Mouse (Mus musculus) CH12F3 (cell line): ENCODE results near the gene Pcsk5.

Experiments used
- in situ Hi-C: fragments of 300-500 bp; cut with MboI; formaldehyde crosslinking; loops from 2 replicates; pipeline ENCODE4 v1.14.3; 2020; ENCODE audit warnings: low sequenced_read_pairs

Pcsk5 gene

DNA sequence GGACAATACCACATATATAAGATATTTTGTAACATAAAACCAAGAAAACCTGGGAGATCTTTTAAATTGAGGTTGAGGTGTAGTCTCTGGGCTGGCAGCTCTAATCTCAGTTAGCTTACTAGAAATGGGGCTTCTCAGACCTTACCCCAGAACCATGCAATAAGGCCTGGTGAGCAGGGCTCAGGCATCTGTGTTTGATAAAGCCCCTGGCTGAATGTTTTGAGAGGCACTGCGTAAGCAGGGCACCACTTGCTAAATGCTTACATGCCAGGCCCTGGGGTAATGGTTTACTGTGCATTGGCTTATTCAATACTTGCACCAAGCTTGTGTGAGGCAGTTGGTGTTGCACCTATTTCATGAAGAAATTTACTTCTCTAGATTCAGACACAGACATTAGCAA, 247.1 kb downstream of the Pcsk5 start:
- in situ Hi-C loops = no loop called here

DNA sequence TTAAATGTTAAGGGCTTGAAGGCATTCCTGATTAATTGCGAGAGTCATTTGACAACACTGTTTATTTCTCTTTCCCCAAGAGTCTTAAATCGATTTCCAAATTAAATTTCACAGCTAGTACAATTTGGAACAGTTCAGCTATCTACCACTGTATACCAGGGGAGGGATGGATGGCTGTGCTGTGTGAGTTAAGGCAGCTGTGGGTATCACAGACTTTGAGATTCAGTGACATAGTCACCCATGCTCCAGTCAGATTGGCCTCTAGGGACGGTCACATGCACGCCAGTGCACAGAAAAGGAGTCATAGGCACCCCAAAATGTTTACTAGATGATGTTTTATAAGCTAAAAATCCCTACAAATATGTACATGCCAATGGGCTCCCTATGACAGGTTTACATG, 260.0 kb downstream of the Pcsk5 start:
- in situ Hi-C loops = no loop called here

DNA sequence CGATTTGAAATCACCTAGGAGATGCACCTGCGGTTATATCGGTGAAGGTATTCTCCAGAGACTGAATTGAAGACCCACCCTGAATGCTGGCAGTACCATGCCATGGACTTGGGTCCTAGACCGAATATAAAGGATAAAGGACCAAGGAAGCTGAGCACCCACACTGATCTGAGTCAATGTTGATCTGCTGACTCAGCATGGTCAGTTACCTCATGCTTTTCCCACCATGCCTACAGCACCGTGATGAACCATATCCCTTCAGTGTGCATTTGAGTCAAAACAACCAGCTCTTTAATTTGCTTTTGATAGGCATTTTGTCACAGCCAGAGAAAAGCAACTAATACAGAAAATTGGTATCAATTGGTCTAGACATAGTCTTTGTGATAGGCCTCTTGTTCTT, 262.9 kb downstream of the Pcsk5 start:
- in situ Hi-C loops = no loop called here

DNA sequence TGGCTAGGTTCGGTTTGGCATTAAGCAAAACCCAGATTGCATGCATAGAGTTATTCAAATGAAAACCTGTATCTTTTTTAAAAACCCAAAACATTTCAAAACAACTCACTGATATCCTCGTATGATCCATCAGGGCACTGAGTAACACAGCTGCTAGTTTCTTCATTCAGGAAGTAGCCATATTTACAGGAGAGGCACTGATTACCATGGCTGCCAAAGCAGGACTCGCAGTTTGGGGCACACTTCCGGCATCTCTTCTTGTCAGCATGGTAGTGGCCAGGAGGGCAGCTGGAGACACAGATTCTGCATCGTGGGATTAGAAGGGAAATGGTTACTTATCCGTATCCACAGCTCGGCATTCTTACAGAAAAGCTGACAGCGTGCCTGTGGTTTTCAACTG, 265.1 kb downstream of the Pcsk5 start:
- in situ Hi-C loops = no loop called here

DNA sequence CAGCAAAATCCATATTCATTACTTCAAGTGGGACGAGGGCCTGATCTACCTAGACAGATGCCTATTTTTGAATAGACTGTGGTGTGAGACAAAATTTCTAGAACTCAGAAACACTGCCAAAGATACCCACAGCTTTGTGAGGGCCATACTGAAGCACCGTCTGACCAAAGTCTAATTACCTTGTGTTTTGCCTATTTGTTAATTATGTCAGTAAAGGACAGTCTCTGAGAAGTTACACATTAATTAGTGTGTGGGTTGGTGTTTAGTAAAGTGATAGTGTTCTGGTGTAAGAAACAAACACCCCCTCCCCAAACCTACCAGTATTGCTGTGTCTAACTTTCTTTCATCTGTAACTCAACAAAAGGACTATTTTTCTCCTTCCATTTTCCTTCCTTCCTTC, 266.5 kb downstream of the Pcsk5 start:
- in situ Hi-C loops = no loop called here

DNA sequence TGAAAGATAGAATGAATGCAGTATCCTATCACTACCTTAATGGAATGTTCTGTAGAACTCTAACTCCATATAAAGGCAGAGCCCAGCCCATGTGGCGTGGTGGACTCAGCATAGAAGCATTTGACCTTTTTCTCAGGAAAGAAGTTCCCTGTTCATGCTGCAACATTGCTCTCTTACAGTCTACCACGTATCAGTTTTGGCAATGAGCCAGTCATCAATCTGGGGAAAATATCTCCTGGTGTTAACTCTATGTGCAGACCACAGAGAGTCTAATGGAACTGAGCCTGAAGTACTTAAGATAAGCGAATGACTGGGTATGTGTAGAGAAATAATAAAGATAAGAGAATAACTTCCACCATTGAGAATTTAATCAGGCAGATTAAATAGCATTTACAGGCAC, 270.2 kb downstream of the Pcsk5 start:
- in situ Hi-C loops = no loop called here

DNA sequence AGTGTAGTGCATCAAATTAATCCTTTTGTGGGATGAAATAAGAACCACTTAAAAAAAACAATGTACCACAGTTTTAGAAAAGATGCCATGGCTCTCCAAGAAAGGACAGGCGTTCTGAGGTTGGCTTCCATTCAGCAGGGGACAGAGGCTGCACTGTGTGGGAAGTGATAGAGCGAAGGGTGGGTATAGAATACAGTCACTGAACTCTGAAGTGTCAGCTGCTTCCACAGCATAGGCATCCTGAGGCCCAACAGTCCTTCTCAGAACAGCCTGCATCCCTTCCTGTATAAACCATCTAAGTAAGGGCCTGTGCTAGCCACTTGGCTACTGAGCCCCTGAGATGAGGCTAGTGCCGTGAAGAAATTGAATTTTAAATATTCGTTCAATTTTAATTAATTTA, 271.3 kb downstream of the Pcsk5 start:
- in situ Hi-C loops = no loop called here

DNA sequence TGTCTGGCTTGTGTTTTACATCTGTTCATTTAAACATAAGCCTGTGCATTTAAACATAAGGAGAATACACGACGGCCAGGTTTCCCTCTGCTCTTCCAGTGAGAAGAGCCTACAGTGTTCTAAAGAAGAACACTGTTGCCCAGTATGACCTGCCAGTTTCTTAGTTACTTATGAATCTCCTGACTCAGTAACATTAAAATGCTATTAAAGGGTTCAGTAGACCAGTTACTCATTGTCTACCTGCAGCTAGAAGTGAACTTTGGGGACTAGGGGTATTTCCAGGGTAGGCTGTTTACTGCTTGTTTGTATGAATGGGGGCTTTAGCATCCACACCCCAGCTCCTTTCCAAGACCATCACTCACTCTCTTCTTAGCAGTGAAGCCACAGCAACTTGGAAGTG, 278.7 kb downstream of the Pcsk5 start:
- in situ Hi-C loops = no loop called here

DNA sequence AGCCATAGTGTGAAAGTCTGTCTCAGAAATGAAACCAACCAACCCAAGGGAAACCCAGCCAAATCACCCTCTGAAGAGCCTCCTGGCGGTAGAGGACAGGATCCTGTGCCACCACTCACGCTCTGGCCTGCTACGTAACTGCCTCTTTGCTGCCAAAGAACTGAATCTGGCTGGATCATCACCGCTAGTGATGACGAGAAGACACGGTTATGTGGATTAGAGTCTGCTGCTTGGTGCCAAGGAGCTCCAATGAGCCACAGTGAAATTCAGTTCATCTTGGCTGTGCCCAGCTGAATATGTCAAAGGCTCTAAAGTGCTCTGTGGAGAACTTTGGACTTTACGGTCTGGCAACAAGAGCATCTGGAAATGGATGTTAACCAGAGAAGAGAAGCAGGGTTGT, 282.3 kb downstream of the Pcsk5 start:
- in situ Hi-C loops = no loop called here

DNA sequence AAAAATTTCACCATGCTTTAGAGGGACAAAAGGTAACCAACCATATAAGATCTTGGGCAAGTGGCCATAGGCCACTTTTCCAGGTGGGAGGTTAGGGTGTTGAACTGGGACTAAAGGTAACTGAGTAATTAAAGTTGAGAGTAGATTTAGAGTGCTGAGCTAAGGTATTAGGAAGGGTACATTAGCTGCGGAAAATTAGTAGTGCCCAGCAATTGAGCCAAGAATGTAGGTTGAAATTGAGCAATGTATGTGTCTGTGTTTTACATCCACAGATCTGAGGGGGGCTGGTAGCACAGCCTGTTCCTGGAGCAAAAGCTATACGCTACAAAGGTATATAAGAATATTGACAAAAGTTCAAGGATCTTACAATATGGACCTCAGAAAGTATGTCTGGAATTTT, 282.9 kb downstream of the Pcsk5 start:
- in situ Hi-C loops = no loop called here

DNA sequence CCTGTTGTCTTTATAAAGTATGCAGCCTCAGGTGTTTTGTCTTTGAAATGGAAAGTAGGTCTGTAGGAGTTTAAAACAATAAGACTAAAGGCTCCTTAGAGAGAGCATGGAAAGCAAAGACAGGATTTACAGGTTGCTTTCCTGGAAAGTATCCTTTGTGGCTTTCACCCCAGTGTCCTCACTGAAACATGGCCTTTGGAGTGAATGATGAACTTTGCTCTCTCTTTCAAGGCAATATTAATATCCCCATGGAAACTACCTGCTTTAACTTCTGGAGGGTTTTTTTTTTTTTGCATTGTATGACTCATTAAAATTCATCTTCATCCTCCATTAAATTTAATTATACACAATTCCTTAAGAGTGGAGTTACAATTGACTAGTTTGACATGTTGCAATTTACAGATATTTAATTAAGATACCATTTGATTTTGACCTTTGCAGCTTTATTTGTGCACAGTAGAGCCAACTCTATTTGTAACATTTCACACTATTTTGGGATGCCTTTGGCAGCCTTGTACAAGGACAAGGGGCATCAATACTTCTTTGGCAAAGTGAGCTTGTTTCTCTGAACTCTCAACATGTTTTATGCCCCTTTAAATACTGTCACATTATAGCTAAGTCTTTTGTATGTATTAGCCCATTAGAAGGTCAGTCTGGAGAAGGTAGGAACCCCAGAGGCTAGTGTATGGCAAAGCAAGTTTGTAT, 283.9 kb downstream of the Pcsk5 start:
- in situ Hi-C loops = no loop called here

DNA sequence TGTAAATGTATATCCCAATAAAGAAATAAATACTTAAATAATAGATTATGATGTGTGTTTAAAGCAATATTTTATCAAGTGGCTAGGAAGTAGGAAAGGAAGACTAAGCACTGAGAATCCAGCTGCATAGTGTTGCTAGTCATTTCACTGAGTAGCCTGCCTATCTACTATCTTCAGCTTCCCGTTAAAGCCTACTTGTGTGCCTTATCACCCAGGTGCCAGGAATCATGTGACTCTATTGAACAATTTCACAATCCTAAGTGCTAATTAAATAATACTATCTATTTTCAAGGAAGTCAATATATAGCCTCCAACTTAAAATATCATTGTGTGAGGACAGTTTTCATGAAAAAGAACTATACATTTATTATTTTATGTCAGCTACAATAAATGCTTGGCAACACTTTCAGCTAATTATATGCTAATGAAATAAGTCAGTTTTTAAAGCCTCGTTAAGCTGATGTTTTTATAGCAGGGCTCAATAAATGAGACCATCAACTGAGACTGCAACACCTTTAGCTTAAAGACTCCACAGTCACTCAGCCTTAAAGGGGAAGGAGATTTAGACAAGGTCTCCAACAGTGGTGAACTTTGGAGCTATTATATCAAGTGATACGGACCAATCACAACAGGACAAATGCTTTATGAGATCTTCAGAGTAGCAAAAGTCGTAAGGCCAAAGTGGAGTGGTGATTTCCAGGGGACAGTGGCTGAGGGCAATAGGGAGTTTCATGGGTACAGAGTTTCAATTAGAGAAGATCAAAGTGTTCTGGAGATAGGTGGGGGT, 308.5 kb downstream of the Pcsk5 start:
- in situ Hi-C loops = no loop called here

DNA sequence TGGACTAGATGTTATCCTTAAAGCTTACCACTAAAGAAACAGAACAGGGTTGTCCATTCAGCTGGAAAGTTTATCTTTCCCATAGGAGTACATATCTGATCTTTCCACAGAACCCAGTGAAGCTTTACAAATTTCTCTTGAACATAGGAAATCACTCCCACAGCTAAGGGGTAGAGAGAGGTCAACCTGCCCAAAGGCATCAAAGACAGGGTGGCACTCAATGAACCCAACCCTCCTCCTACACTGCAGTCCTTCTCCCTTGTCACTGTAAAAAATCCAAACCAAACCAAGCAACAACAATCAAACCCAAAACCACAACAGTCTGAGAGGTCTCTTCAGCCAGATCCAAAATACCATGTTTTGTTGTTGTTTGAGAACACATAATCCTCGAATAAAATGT, 311.9 kb downstream of the Pcsk5 start:
- in situ Hi-C loops = no loop called here

DNA sequence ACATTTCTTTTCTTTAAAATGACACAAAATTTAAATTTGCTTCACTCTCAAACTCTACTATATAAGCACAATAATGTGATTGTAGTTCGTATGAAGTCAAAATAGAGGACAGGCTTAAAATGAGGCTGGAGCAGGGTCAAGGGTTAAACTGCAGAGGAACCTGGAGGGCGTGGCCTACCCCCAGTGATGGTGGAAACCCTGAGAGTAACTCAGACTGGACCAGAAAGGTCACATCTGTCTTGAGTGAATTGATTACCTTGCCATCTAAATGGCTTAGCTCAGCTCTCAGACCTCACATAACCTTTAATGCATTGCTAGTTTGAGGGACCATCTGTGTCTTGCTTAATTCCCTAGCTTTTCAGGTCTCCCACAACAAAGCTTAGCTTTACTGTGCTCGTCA, 323.0 kb downstream of the Pcsk5 start:
- in situ Hi-C loops = no loop called here

DNA sequence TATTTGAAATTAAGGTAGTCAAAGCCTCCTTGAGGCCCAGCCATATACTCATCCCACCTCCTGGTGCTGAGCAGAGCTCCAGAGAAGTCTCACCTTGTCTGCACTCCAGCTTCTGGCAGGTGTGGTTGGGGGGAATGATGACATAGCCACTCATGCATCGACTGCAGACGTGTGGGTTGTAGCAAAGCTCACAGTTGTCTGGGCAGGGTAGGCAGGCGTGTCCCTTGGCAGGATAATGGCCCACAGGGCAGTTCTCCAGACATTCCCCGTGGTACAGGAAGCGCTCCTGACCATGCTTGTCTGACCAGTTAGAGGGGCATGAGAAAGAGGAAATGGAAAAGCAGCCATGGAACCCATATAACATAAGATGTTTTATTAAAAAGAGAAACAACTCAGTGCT, 326.1 kb downstream of the Pcsk5 start:
- in situ Hi-C loops = no loop called here

DNA sequence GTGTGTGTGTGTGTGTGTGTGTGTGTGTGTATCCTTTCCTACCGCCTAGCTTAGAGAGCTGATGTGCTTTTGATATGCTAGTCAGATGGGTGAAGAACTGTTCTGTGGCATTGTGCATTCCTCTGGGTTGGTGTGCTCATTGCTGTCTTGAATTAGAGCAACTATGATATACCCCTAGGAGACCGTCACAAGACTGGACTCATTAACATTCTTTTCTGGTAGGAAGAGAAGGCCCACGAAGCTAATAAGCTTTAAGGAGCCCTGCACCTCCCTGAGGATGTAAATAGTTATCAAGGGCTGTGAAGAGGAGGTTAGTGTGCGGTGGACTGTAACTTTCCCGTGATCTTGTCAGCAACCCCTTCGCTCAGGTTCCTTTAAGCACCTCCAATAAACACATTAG, 333.2 kb downstream of the Pcsk5 start:
- in situ Hi-C loops = no loop called here

DNA sequence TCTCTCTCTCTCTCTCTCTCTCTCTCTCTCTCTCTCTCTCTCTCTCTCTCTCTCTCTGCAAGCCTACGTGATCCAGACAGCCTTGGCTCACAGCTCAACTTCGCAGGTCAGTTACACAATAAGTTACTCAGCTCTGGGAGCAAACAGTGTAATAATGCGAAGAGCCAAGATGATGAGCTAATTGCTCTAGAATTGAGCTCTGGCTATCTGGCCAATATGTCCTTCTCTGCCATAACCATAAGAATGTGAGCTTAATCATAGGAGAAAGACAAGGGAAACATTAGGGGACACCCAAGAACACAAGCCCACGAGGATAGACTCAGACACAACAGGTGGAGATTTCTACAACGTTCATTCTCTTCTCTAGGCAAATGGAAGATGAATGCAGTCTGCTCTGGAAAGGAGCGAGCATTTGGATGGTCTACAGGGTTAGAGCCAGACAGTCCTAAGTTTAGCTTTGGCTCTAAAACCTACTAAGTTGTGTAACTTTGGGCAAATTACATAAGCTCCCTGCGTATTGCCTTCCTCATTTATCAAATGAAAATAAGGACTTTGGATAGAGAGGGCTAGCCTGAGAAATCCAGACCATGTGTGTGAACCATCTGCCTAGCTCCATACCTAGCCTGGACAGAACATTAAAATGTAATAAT, 338.7 kb downstream of the Pcsk5 start:
- in situ Hi-C loops = no loop called here

DNA sequence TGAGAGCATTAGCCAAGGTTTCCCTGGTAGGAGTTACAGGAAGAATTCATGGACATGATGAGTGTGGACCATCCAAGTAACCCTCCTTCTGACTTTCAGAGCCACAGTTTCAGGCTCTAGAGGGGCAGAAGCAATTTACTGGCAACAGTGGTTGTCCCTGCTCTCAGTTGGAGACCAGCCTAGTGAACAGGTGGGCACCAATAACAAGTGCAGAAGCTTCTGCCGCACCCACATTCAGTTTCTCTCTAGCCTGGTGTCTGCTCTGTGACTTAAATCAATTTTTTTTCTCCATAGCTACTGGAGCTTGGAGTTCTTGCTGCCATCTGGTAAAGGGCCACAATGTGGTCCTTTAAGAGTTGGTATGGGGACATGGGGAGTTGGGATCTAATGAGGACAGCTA, 341.3 kb downstream of the Pcsk5 start:
- in situ Hi-C loops = no loop called here

DNA sequence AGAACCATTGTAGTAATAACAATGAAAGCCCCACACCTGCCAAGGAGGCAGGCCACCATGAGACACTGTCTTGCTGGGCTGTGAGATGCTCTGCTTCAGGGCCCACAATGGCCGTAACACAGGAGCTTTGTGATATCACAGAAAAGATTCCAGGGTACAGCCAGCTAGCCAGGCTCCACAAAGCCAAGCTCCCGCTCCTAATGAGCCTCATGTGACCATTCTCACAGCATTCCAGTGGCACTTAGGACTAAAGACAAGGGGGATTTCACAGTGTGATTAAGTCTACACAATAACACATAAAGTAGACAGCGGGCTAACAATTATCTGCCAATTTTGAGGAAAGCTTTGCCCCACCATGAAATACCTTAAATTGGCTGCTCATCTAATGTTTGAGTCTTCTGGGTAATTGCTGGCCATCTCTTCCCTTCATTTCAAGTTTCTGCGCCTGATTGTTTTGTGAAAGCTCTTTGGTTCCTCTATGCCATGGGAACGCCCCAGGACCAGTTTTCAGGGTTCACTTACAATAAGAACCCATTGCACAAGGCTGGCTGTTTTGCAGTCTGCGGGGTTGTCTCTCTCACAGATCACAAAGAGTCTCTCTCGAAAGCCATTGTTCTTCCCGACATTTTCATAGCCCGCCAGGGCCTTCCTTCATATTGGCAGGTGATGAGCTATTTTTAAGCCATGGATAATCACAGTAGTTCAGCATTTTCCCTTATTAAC, 345.4 kb downstream of the Pcsk5 start:
- in situ Hi-C loops = no loop called here

DNA sequence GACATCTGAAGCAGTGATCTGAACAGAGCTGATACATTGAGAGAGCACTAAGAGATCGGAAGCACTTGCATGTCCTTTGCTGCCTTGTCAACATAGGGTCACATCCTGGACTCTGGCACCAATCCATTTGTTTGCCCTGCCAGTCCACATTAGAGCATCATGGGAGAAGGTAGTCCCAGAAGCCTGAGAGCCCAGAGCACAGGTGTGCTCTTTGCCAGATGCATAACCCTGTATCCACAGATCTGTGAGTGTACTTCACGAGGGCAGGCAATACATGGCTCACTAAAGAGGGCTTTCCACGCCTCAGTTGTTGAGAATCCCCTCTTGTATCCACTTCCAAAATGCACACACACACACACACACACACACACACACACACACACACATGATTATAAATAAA, 346.1 kb downstream of the Pcsk5 start:
- in situ Hi-C loops = no loop called here

DNA sequence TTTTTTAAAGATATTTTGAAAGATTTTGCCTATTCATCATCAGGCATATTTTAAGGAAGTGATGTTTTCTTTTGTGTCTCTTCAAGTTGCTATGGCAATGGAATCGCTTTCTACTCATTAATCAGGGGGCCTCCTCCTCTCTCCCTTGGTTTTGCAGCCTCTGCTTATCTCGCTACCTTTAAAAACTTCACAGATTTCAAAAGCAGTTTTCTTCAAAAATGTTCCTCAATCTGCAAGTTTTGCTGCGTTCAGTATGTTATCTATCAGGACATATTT, 347.6 kb downstream of the Pcsk5 start:
- in situ Hi-C loops = no loop called here
